Mouse (Mus musculus): ENCODE results near the gene Smok2a.
"Not testable (repeated sequence)": the region's sequence is repeated elsewhere in the genome, so short reads cannot be mapped to it uniquely, and the experiment has no call there.

Gene Smok2a

GRCm38 (mm10) chr17:13212136-13212850, 8.7 kb upstream of the Smok2a start:
- DNase-seq (ENCODE audit: low read depth in 2 of 2, low spot score in 2 of 2), result no peak

- DNase-seq (ENCODE audit: low read depth in 2 of 2, low spot score in 2 of 2), result no peak
Measured at GRCm38 (mm10) chr17:13214169-13214568, 6.8 kb upstream of the Smok2a start.

DNA sequence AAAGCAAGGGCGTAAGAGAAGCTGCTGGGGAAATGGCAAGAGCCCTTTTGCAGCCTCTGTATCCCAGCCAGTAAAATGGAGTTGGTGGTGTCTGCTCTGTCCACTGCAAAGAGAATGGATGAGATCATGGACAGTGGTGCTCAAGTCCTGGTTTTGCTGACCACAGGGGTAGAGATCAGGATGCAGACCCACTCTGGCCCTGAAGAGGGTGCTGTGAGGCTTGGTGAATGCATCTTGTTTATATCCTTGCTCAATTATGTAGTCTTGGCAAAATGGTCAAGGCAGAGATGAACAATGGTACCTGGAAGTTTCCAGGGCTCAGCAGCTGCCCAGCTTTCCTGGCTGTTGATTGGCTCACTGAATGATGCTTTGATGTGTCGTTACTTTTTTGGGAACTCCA, 5.4 kb upstream of the Smok2a start:
- no peak for DNase-seq (ENCODE audit: low read depth in 2 of 2, low spot score in 2 of 2)

DNA sequence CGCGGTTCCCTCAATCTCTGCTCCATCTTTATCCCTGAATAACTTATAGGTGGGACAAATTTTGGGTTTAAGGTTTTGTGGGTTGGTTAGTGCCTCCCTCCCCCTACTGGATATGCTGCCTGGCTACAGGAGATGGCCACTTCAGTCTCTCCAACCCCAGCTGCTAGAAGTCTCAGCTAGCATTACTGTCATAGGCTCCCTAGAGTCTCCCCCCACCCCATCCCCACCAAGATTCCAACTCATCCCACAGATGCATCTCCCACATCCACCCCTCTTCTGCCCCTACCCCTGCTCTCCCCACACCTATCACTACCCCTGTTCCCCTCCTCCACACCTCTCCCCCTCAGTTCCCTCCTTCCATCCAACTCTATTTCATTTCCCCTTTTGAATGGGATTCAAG, 933 bp downstream of the Smok2a start:
- not testable (repeated sequence) for DNase-seq (ENCODE audit: low read depth in 2 of 2, low spot score in 2 of 2)

DNA sequence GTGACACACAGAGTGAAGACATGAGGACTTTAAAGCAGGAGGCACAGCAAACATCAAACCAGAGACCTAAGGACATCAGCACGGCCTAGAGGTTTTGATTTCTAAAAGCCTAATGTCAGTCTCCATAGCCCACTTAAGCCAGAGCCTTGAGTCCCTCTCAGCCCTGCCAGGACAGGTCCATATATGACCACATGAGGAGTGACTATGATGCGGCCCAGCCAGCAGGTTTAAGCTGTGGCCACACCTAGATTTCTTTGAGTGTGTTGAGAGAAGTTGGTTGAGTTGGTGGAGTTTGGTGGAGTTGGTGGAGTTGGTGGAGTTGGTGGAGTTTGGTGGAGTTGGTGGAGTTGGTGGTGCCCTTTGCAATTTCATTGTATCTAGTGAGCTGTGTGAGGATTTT, 9.0 kb downstream of the Smok2a start, which contains the start of gene Smok2b:
Gene Smok2b (plus strand): TSS at position 301 of the 400 bp plus-strand sequence.
- DNase-seq (ENCODE audit: low read depth in 2 of 2, low spot score in 2 of 2), result not testable (repeated sequence)

- DNase-seq (ENCODE audit: low read depth in 2 of 2, low spot score in 2 of 2), result not testable (repeated sequence)
Measured at GRCm38 (mm10) chr17:13239461-13239860, 18.5 kb downstream of the Smok2a start.

DNA sequence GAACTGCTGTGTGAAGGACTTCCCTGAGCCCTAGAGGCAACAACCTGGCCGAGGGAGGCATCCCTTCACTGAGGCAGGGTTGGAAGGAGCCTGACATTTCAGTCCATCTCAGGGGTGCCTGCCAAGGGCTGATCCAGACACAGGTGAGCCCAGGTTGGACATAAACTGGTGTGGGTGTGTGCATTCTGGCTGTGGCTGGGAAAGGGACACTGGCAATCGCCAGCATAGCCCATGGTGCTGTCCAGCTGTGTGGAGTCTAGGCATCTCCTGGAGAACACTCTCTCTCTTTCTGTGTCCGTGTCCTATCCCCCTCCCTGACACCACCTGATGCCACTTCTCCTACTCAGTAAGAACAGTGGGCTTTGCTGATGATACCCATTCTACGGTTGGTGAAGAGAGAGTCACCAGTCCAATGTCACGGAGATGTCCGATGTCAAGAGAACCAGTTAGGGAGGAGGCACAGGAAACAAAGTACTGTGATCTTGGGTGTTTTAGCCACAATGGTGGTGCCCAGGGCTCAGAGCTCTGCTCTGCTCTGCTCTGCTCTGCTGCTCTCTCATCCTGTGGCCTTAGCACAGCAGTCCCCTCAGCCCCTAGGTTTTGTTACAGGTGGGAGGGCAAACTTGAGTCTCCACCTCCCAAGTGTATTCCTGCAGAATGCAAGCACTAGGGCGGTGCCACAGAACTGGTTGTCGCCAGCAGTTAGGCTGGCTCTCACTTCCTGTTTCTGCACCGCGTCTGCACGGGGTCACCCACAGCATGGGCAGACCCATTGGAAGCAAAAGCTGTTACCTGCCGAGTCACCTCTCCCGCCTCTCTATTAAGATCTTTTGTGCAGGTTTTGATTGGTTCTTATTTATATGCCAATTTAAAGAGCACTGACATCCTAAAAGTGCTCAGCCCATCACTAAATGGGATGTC, 20.1 kb downstream of the Smok2a start:
- DNase-seq (ENCODE audit: low read depth in 2 of 2, low spot score in 2 of 2), result not testable (repeated sequence)

- not testable (repeated sequence) for DNase-seq (ENCODE audit: low read depth in 2 of 2, low spot score in 2 of 2)
Measured at GRCm38 (mm10) chr17:13254786-13255185, 33.8 kb downstream of the Smok2a start.

Measured in CD8-positive naive resting alpha-beta T cell, adult 2 months (primary cell).